Mouse (Mus musculus) MEL (cell line): ENCODE measurements around the gene Ccdc32. TPM values are rescaled to one million over a fixed set of nuclear protein-coding genes. Genes with fewer than 3 reads are reported as not detected.
A peak's percentile ranks its signal among the peaks of the same experiment; 100 is the strongest.

Experiments
- DNase-seq: peaks from one replicate; pipeline ENCODE4 v3.0.0; 2011; ENCODE audit warnings: low read depth, low spot score
- H3K27ac ChIP-seq: 2 replicates; pipeline ENCODE4 v1.5.1; 2012; ENCODE audit warnings: low read depth, mild to moderate bottlenecking, control low read depth, low read length, moderate library complexity; ENCODE audit not compliant: control insufficient read depth
- H3K27me3 ChIP-seq, 2 experiments: fragments of 150-350 bp in 1 of 2; sonication (generic) in 1 of 2; 2 replicates each; pipeline ENCODE4 v1.6.1; 2012; ENCODE audit warnings: low read length in 2 of 2, mild to moderate bottlenecking in 2 of 2, improper control_type of control experiment in 1 of 2, moderate library complexity in 1 of 2; ENCODE audit not compliant: insufficient read depth in 2 of 2, control insufficient read depth in 1 of 2
- H3K36me3 ChIP-seq, 2 experiments: 2 replicates each; pipeline ENCODE4 v1.6.1; 2012 to 2014; ENCODE audit warnings: low read length in 2 of 2, improper control_type of control experiment in 1 of 2, inconsistent platforms in 1 of 2, mild to moderate bottlenecking in 1 of 2; ENCODE audit not compliant: insufficient read depth in 2 of 2, control insufficient read depth in 1 of 2
- H3K4me1 ChIP-seq, 2 experiments: fragments of 150-350 bp in 1 of 2; sonication (generic) in 1 of 2; 2 replicates each; pipeline ENCODE4 v1.6.1; 2012; ENCODE audit warnings: low read length in 2 of 2, improper control_type of control experiment in 1 of 2, mild to moderate bottlenecking in 1 of 2; ENCODE audit not compliant: insufficient read depth in 2 of 2, control insufficient read depth in 1 of 2
- H3K4me3 ChIP-seq, 2 experiments: fragments of 150-350 bp in 1 of 2; sonication (generic) in 1 of 2; 2 replicates each; pipeline ENCODE4 v1.5.1; 2012; ENCODE audit warnings: low read depth in 2 of 2, low read length in 2 of 2, mild to moderate bottlenecking in 2 of 2, moderate library complexity in 2 of 2, control low read depth in 1 of 2, improper control_type of control experiment in 1 of 2; ENCODE audit not compliant: control insufficient read depth in 1 of 2, insufficient read depth in 1 of 2
- H3K79me2 ChIP-seq: 2 replicates; pipeline ENCODE4 v1.6.1; 2012; ENCODE audit warnings: mild to moderate bottlenecking, low read length, moderate library complexity; ENCODE audit not compliant: control insufficient read depth, poor library complexity, insufficient read depth
- H3K9ac ChIP-seq: 2 replicates; pipeline ENCODE4 v1.6.1; 2012; ENCODE audit warnings: low read depth, mild to moderate bottlenecking, control low read depth, low read length, moderate library complexity; ENCODE audit not compliant: control insufficient read depth, poor library complexity, severe bottlenecking
- H3K9me3 ChIP-seq: fragments of 150-350 bp; sonication (generic); replicated peaks from 2 replicates; pipeline ENCODE4 v1.6.1; 2012; ENCODE audit warnings: mild to moderate bottlenecking, low read length, improper control_type of control experiment, moderate library complexity; ENCODE audit not compliant: insufficient read depth
- BHLHE40 ChIP-seq: IDR thresholded peaks from 2 replicates; pipeline ENCODE4 v1.6.1; 2012; ENCODE audit warnings: low read depth, mild to moderate bottlenecking, inconsistent platforms, low read length, improper control_type of control experiment, borderline replicate concordance
- CHD1 ChIP-seq: IDR thresholded peaks from 2 replicates; pipeline ENCODE4 v1.6.1; 2012; ENCODE audit warnings: low read depth, mild to moderate bottlenecking, inconsistent platforms, low read length, improper control_type of control experiment
- CHD2 ChIP-seq: IDR thresholded peaks from 2 replicates; pipeline ENCODE4 v1.6.1; 2011; ENCODE audit warnings: low read length, improper control_type of control experiment
- E2F4 ChIP-seq: IDR thresholded peaks from 2 replicates; pipeline ENCODE4 v1.6.1; 2011; ENCODE audit warnings: low read depth, low read length, improper control_type of control experiment, borderline replicate concordance
- ELF1 ChIP-seq: IDR thresholded peaks from 2 replicates; pipeline ENCODE4 v1.6.1; 2014; ENCODE audit warnings: low read depth, mild to moderate bottlenecking, inconsistent platforms, low read length, improper control_type of control experiment, moderate library complexity
- EP300 ChIP-seq, 2 experiments: IDR thresholded peaks; 2 replicates each; pipeline ENCODE4 v1.6.1; 2011; ENCODE audit warnings: improper control_type of control experiment in 2 of 2, low read length in 2 of 2, low read depth in 1 of 2, mild to moderate bottlenecking in 1 of 2
- ETS1 ChIP-seq: IDR thresholded peaks from 2 replicates; pipeline ENCODE4 v1.6.1; 2012; ENCODE audit warnings: low read depth, mild to moderate bottlenecking, inconsistent platforms, low read length, improper control_type of control experiment, moderate library complexity
- GABPA ChIP-seq: IDR thresholded peaks from 2 replicates; pipeline ENCODE4 v1.6.1; 2012; ENCODE audit warnings: low read depth, mild to moderate bottlenecking, inconsistent platforms, low read length, improper control_type of control experiment, moderate library complexity
- HCFC1 ChIP-seq: IDR thresholded peaks from 2 replicates; pipeline ENCODE4 v1.6.1; 2012; ENCODE audit warnings: low read depth, mild to moderate bottlenecking, inconsistent platforms, low read length, improper control_type of control experiment, moderate library complexity
- KAT2A ChIP-seq: conservative IDR thresholded peaks from 2 replicates; pipeline ENCODE4 v1.6.1; 2012; ENCODE audit warnings: low read depth, low read length, improper control_type of control experiment, inconsistent platforms
- MAFK ChIP-seq: IDR thresholded peaks from 2 replicates; pipeline ENCODE4 v1.6.1; 2011; ENCODE audit warnings: low read depth, mild to moderate bottlenecking, low read length, improper control_type of control experiment, borderline replicate concordance
- MAZ ChIP-seq: IDR thresholded peaks from 2 replicates; pipeline ENCODE4 v1.6.1; 2012; ENCODE audit warnings: low read depth, mild to moderate bottlenecking, inconsistent platforms, low read length, improper control_type of control experiment
- MXI1 ChIP-seq: IDR thresholded peaks from 2 replicates; pipeline ENCODE4 v1.6.1; 2011; ENCODE audit warnings: mild to moderate bottlenecking, low read depth, low read length, improper control_type of control experiment
- MYB ChIP-seq: IDR thresholded peaks from 2 replicates; pipeline ENCODE4 v1.6.1; 2011; ENCODE audit warnings: mild to moderate bottlenecking, low read depth, low read length, improper control_type of control experiment
- POLR2A ChIP-seq, 2 experiments: IDR thresholded peaks; 2 replicates each; pipeline ENCODE4 v1.6.1; 2011 to 2012; ENCODE audit warnings: low read length in 2 of 2, mild to moderate bottlenecking in 2 of 2, control low read depth in 1 of 2, improper control_type of control experiment in 1 of 2, low read depth in 1 of 2, moderate library complexity in 1 of 2; ENCODE audit not compliant: control insufficient read depth in 1 of 2, insufficient read depth in 1 of 2, poor library complexity in 1 of 2
- SIN3A ChIP-seq: IDR thresholded peaks from 2 replicates; pipeline ENCODE4 v1.6.1; 2012; ENCODE audit warnings: low read length, improper control_type of control experiment, inconsistent platforms
- SMC3 ChIP-seq: IDR thresholded peaks from 2 replicates; pipeline ENCODE4 v1.6.1; 2011; ENCODE audit warnings: low read depth, low read length, improper control_type of control experiment
- TAL1 ChIP-seq: IDR thresholded peaks from 2 replicates; pipeline ENCODE4 v1.6.1; 2012; ENCODE audit warnings: mild to moderate bottlenecking, inconsistent platforms, low read length, moderate library complexity, mixed read lengths
- TCF12 ChIP-seq: IDR thresholded peaks from 2 replicates; pipeline ENCODE4 v1.6.1; 2014; ENCODE audit warnings: low read depth, mild to moderate bottlenecking, inconsistent platforms, low read length, improper control_type of control experiment, moderate library complexity
- USF1 ChIP-seq: IDR thresholded peaks from 2 replicates; pipeline ENCODE4 v1.6.1; 2014; ENCODE audit warnings: low read depth, mild to moderate bottlenecking, inconsistent platforms, low read length, improper control_type of control experiment, moderate library complexity
- polyA plus RNA-seq, 2 experiments: library from polyadenylated mRNA; stranded (reverse) in 1 of 2; unstranded in 1 of 2; fragments of >175 nt in 1 of 2; fragments of >200 nt in 1 of 2; gene quantifications; 2 replicates each; pipeline versions ENCODE4 v1.2.1 to v1.2.4; 2012; ENCODE audit warnings: low replicate concordance in 2 of 2, low read depth in 1 of 2; ENCODE audit not compliant: insufficient read length in 2 of 2, insufficient read depth in 1 of 2, missing spikeins in 1 of 2
- total RNA-seq: library from RNA; depleted of rRNA; stranded (reverse); fragments of 300-350 nt; gene quantifications from 2 replicates; pipeline ENCODE4 v1.2.3, GENCODE M21; 2012

Ccdc32 gene
- total and polyA plus RNA-seq, 3 experiments: 15.0 to 18.7 TPM; not detected in 1

DNA sequence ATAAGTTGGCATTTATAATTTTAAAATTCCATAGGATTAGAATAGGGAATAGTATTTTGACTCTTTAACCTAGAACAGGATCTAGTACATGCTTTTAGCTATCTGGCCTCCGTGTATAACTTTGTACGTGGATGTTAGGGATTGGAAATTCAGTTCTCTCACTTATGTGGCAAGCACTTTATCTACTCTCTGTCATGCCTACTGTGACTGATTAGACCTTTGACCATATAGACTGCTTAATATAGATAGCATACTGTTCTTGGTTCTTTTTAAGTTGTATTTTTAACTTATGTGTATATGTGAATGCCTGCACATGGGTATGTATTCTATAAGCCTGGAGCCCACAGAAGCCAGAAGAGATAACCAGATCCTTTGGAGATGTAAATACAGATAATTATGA, 30.9 kb upstream of the Ccdc32 start:
- Histone ChIP-seq H3K9ac (no peak overlapping the region), H3K9me3 (no peaks in the 10 kb centered on the region), H3K27me3 (no peaks in the 10 kb centered on the region), H3K4me1 (no peaks in the 10 kb centered on the region), H3K36me3 (peaks cover 2 to 44% of the 10 kb centered on the region in 2 experiments; a peak in 3 of 4 replicates), H3K27ac (no peak overlapping the region), H3K79me2 (peaks cover 9% of the 10 kb centered on the region; the same call in 1 of the 2 replicates), H3K4me3 (no peak overlapping the region)
- no peak for DNase-seq
- TF ChIP-seq KAT2A (no peak), ELF1 (no peak), EP300 (IDR thresholded peaks at IDR 0.05; ENCODE audit: low read depth in 1 of 2, low read length in 2 of 2) (peak in 1 of 2 experiments; percentile 15; a peak in 1 of 4 replicates), E2F4 (no peak), SMC3 (no peak), USF1 (no peak), MYB (no peak), MXI1 (no peak), TAL1 (0 out of 2 replicates have a peak, but pooled peaks have one; percentile 12), HCFC1 (no peak), TCF12 (peak; percentile 62; the same call in 1 of the 2 replicates), GABPA (no peak), CHD2 (no peak), MAFK (no peak), POLR2A (IDR thresholded peaks at IDR 0.05; ENCODE audit: control insufficient read depth in 1 of 2, insufficient read depth in 1 of 2, low read depth in 1 of 2, low read length in 2 of 2, poor library complexity in 1 of 2) (no peak), ETS1 (no peak)

GRCm38 (mm10) chr2:119050132-119050650, 21.0 kb upstream of the Ccdc32 start:
- Histone ChIP-seq H3K27me3 (no peaks in the 10 kb centered on the region), H3K4me1 (peaks cover 5 to 13% of the 10 kb centered on the region in 2 experiments), H3K9me3 (no peaks in the 10 kb centered on the region), H3K36me3 (peaks cover 0 to 20% of the 10 kb centered on the region in 2 experiments; a peak in 3 of 4 replicates), H3K27ac (no peak overlapping the region), H3K9ac (no peak overlapping the region), H3K4me3 (peak overlapping the region in 1 of 2 experiments; percentile 41; a peak in 2 of 4 replicates), H3K79me2 (peaks cover 63% of the 10 kb centered on the region)
- DNase-seq: peak; percentile 70
- TF ChIP-seq CHD1: 0 out of 2 replicates have a peak, but pooled peaks have one; percentile 53
- 0 out of 2 replicates have a peak, but pooled peaks have one; percentile 36 for TF ChIP-seq MAZ
- TF ChIP-seq BHLHE40: no peak
- peak; percentile 44; the same call in 1 of the 2 replicates for TF ChIP-seq SIN3A
- TF ChIP-seq EP300 (IDR thresholded peaks at IDR 0.05; ENCODE audit: low read depth in 1 of 2, low read length in 2 of 2): peak in 1 of 2 experiments; percentile 50; a peak in 2 of 4 replicates
- 0 out of 2 replicates have a peak, but pooled peaks have one; percentile 52 for TF ChIP-seq ELF1
- no peak for TF ChIP-seq TAL1
- TF ChIP-seq MXI1: peak; percentile 48; the same call in 1 of the 2 replicates
